Mouse (Mus musculus) neural tube, embryonic 14.5 days (tissue): ENCODE measurements around the gene Rac3. TPM values are rescaled to one million over a fixed set of nuclear protein-coding genes. Genes with fewer than 3 reads are reported as not detected.

Experiments used
- ATAC-seq: fragments of 200-750 bp; cut with Nextera tagmentation; 2 replicates; pipeline ENCODE4 v1.8.0; 2017; ENCODE audit warnings: low read depth, mild to moderate bottlenecking, moderate TSS enrichment, moderate library complexity
- H3K27ac ChIP-seq: fragments of 300-500 bp; sonication (generic); 2 replicates; pipeline ENCODE4 v1.5.1; 2014; ENCODE audit warnings: low read depth, mild to moderate bottlenecking, control low read depth, low read length, moderate library complexity, mixed read lengths
- H3K27me3 ChIP-seq: fragments of 300-500 bp; sonication (generic); 2 replicates; pipeline ENCODE4 v1.6.1; 2014; ENCODE audit warnings: low read length; ENCODE audit not compliant: control insufficient read depth, insufficient read depth
- H3K36me3 ChIP-seq: fragments of 300-500 bp; sonication (generic); 2 replicates; pipeline ENCODE4 v1.6.1; 2014; ENCODE audit warnings: low read length, mixed read lengths; ENCODE audit not compliant: control insufficient read depth, insufficient read depth
- H3K4me1 ChIP-seq: fragments of 300-500 bp; sonication (generic); 2 replicates; pipeline ENCODE4 v1.6.1; 2014; ENCODE audit warnings: low read length; ENCODE audit not compliant: control insufficient read depth, insufficient read depth
- H3K4me2 ChIP-seq: fragments of 300-500 bp; sonication (generic); 2 replicates; pipeline ENCODE4 v1.6.1; 2014; ENCODE audit warnings: mild to moderate bottlenecking, low read depth, low read length, control low read depth
- H3K4me3 ChIP-seq: fragments of 300-500 bp; sonication (generic); 2 replicates; pipeline ENCODE4 v1.5.1; 2014; ENCODE audit warnings: low read depth, low read length, control low read depth, mixed read lengths
- H3K9ac ChIP-seq: fragments of 300-500 bp; sonication (generic); replicated peaks from 2 replicates; pipeline ENCODE4 v1.6.1; 2014; ENCODE audit warnings: low read depth, mild to moderate bottlenecking, control low read depth, low read length, mixed read lengths
- H3K9me3 ChIP-seq: fragments of 300-500 bp; sonication (generic); 2 replicates; pipeline ENCODE4 v1.6.1; 2016; ENCODE audit warnings: low read length; ENCODE audit not compliant: control insufficient read depth
- WGBS: fragments of 180-500 bp; shearing (Covaris S2); extraction: QIAGEN DNeasy Blood & Tissue Kit; methylation state at CpG from one replicate; pipeline ENCODE4 v1.1.7; 2014; 5-methylcytosine and 5-hydroxymethylcytosine counted together
- polyA plus RNA-seq: library from polyadenylated mRNA; unstranded; fragments of >200 nt; fragmentation: Nextera tagmentation; extraction: Ambion mirVana; gene quantifications from 2 replicates; pipeline ENCODE4 v1.2.1, GENCODE M21; 2014

The Rac3 gene
- polyA plus RNA-seq, 1 experiment from 2014 or later, result 135 TPM

DNA sequence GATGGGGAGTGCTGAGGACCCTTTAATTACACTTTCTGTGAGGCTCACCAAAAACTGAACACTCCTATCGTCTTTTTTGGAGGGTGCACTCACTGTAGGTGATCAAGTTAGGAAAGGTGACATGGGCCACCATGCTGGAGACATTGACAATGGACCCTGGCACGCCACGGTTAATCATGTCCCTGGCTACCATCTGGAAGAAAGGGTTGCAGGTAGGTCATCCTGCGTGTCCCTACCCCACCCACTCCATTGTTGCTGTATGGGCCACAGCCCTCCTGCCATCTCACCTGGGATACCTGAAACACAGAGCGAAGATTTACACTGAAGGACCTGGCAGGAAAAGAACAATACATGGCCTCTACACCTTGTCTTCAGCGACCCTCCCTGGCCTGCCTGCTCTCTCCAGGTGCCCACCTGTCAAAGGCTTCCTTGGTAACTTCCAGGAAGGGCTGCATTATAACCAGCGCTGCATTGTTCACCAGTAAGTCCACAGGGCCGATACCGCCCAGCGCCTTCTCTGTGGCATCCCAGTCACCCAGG lies 9.1 kb downstream of the Rac3 start:
- no peak for ATAC-seq
- H3K27me3 ChIP-seq, result no peaks in the 10 kb centered on the region
- WGBS, result 87% methylated on average over 10 of the region's 10 CpGs

DNA sequence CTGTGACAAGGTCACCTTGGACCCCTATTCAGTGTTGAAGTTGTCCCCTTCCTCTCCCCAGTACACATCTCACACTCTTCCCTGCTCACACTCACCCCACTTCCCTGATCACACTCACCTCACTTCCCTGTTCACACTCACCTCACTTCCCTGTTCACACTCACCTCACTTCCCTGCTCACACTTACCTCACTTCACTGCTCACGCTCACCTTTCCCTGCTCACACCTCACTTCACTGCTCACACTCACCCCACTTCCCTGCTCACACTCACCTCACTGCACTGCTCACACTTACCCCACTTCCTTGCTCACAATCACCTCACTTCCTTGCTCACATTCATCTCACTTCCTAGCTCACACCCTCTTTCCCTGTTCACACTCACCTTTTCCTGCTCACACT lies 10.1 kb downstream of the Rac3 start:
- Histone ChIP-seq H3K9ac (no peak overlapping the region), H3K9me3 (no peaks in the 10 kb centered on the region), H3K27ac (no peak overlapping the region), H3K36me3 (no peaks in the 10 kb centered on the region), H3K27me3 (no peaks in the 10 kb centered on the region), H3K4me3 (no peak overlapping the region), H3K4me1 (no peaks in the 10 kb centered on the region), H3K4me2 (no peak overlapping the region)
- ATAC-seq, result no peak
- WGBS, result 94% methylated on average over 1 of the region's 1 CpGs

More for the DNA sequence above, 9.1 kb downstream of the Rac3 start:
- no peaks in the 10 kb centered on the region for H3K4me1 ChIP-seq
- H3K9me3 ChIP-seq, result no peaks in the 10 kb centered on the region
- no peak overlapping the region for H3K4me2 ChIP-seq
- H3K4me3 ChIP-seq, result no peak overlapping the region
- H3K27ac ChIP-seq, result no peak overlapping the region
- no peaks in the 10 kb centered on the region for H3K36me3 ChIP-seq
- H3K9ac ChIP-seq, result no peak overlapping the region

DNA sequence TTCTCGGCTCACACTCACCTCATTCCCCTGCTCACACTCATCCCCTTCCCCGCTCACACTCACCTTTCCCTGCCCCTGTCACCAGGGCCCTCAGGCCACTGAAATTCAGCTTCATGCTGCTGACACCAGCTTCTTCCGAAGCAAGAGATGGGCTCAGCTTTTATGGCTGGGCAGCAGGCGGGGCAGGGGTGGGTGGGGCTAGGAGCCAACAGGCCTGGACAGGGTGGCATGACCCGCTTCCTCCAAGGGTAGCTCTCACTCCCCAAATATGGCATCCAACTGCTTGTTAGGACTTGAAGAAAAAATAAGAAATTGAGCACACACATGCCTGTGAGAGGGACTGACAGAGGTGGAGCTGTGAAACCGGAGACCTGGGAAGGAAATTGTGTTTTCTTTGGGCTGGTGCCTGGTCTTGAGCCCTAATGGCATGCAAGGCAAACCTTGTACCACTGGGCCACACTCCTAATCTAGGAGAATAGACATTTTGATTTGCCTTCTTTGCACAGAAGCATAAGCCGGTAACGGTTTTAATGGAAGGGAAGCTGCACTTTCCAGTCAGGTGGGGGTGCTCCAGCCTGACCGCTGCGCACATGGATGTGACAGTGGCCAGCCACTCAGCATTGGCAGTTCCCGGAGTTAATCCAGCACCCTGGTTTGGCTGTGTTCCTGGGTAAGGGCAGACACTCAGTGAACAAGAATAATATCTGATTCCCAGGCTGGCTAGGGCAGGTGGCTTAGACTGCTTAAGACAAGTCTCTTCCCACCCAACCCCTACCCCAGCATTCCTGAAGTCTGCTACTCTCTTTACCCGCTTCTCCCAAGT lies 10.8 kb downstream of the Rac3 start, which contains the start of gene Cbr2:
Cbr2 (minus strand) TSS at position 257 of the 823 bp plus-strand sequence.
- Histone ChIP-seq H3K4me2 (no peak within 1 kb of the TSS), H3K27ac (no peak within 1 kb of the TSS), H3K9ac (no peak within 1 kb of the TSS), H3K4me1 (no peaks in the 10 kb centered on the region), H3K4me3 (no peak within 1 kb of the TSS), H3K9me3 (no peaks in the 10 kb centered on the region), H3K27me3 (no peaks in the 10 kb centered on the region), H3K36me3 (no peaks in the 10 kb centered on the region)
- WGBS, result 78% methylated on average over 12 of the region's 12 CpGs
- no peak for ATAC-seq

DNA sequence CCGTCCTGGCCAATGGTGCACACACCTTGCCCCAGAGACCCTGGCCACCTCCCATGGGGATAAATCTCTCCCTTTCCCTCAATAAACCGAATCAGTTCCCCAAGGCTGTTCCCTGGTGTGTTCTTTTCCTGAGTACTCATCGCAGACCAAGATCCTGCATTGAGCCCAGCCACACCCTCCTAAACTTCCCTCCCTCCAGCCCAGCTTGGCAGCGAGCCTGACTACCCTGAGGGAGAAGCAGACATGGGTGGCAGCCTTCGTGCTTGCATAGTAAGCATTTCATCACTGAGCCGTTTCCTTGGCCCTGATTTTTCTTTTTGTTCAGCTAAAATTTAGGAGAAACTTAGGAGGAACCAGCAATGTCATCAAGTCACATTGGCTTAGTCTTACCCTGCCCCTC lies 12.3 kb downstream of the Rac3 start:
- Histone ChIP-seq H3K4me1 (no peaks in the 10 kb centered on the region), H3K27ac (no peak overlapping the region), H3K4me3 (no peak overlapping the region), H3K4me2 (no peak overlapping the region), H3K27me3 (no peaks in the 10 kb centered on the region), H3K9me3 (no peaks in the 10 kb centered on the region), H3K9ac (no peak overlapping the region), H3K36me3 (no peaks in the 10 kb centered on the region)
- ATAC-seq, result no peak
- WGBS, result 64% methylated on average over 6 of the region's 6 CpGs

DNA sequence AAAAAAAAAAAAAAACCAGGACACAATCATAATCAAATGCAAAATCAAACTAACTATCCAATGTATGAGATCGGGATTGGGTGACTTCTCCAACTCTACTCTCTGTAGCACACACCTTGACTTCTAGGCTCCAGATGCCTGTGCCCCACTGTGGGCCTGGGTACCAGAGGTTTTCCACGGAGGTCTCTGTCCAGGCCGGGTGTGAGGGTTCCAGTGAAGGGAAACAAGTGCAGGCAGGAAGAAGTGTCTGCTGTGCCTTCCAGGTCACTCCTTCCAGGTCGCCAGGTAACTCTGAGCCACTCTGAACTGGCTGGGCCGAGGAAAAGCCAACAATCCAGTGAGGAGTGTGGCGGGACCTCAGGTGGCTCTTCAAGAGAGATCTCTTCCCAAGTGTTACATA lies 15.2 kb downstream of the Rac3 start:
- H3K9me3 ChIP-seq, result no peaks in the 10 kb centered on the region
- H3K9ac ChIP-seq, result no peak overlapping the region
- no peak overlapping the region for H3K4me2 ChIP-seq
- no peaks in the 10 kb centered on the region for H3K27me3 ChIP-seq
- H3K4me1 ChIP-seq, result no peaks in the 10 kb centered on the region
- H3K4me3 ChIP-seq, result no peak overlapping the region
- no peak for ATAC-seq
- WGBS, result 76% methylated on average over 6 of the region's 6 CpGs
- H3K27ac ChIP-seq, result no peak overlapping the region
- H3K36me3 ChIP-seq, result no peaks in the 10 kb centered on the region

DNA sequence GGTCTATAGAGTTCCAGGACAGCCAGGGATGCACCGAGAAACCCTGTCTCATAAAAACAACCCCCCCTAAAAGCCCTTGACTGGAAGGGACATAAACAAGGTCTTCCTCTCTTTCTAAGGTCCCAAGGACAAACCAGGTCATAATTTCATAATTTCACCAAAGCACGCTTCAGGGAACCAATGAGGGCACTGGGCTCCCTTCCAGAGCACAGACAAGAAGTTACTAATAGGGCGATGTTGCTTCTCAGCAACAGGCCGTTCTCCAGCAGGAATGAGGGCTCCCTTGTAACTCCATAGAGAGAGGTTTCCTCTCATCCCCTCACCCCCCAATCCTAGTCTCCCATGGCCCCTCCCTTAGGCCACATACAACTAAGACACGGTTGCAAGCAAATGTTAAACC lies 19.7 kb downstream of the Rac3 start:
- no peak overlapping the region for H3K4me3 ChIP-seq
- no peak for ATAC-seq
- H3K36me3 ChIP-seq, result no peaks in the 10 kb centered on the region
- no peak overlapping the region for H3K27ac ChIP-seq
- 95% methylated on average over 5 of the region's 5 CpGs for WGBS
- H3K9me3 ChIP-seq, result no peaks in the 10 kb centered on the region
- H3K9ac ChIP-seq, result no peak overlapping the region
- H3K27me3 ChIP-seq, result no peaks in the 10 kb centered on the region
- no peaks in the 10 kb centered on the region for H3K4me1 ChIP-seq
- H3K4me2 ChIP-seq, result no peak overlapping the region

DNA sequence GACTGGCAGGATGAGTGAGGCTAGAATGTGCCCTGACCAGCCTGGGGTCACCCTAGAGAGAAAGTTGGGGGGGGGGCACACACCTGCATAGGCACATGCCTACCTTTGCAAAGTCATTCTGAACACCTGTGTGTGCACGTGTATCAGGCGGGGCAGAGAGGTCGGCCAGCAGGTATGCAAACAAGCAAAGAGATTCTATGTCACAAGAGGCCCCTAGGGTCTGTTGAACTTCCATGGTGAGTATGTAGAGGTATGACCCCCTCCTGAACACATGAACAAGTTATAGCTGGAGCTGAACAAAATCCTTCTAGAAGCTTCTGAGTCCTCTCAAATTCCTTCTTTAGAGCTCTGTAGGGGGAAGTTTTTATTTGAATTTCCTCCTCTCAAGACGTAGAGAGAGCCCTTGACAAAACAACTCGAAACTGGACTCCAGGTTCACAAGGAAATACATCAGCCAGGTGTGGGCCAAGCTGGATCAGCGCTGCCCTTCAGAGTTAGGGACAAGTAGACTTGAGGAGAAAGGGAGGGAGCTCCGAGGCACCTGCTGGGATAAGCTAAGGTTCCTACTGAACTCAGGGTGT lies 22.9 kb downstream of the Rac3 start:
- Histone ChIP-seq H3K36me3 (no peaks in the 10 kb centered on the region), H3K4me1 (no peaks in the 10 kb centered on the region)
- WGBS, result 78% methylated on average over 7 of the region's 7 CpGs

DNA sequence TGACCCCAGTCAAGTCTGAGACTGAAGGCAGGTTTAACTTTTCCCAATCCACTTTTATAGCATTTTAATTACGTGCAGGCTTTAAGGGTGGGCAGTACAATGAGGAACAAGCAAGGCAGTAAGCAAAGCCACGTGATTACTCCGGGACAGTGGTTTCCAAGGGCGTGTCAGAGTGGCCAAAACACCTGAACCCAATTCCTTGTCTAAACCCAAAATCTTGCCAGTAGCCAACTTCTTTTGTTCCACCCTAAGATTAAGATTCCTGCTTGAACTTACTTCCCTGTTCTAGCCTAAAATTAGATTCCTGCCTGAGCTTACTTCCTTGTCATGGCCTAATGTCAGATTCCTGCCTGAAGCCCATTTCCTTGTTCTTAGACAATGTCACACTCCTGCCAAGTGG lies 26.7 kb downstream of the Rac3 start:
- no peaks in the 10 kb centered on the region for H3K36me3 ChIP-seq
- no peak for ATAC-seq
- no peaks in the 10 kb centered on the region for H3K9me3 ChIP-seq
- no peaks in the 10 kb centered on the region for H3K4me1 ChIP-seq
- no peaks in the 10 kb centered on the region for H3K27me3 ChIP-seq
- no peak overlapping the region for H3K9ac ChIP-seq
- no peak overlapping the region for H3K4me2 ChIP-seq
- H3K4me3 ChIP-seq, result no peak overlapping the region
- WGBS, result 71% methylated on average over 4 of the region's 4 CpGs
- H3K27ac ChIP-seq, result no peak overlapping the region

More for the DNA sequence above, 22.9 kb downstream of the Rac3 start:
- Histone ChIP-seq H3K27me3 (no peaks in the 10 kb centered on the region), H3K9ac (no peak overlapping the region), H3K9me3 (no peaks in the 10 kb centered on the region), H3K4me2 (no peak overlapping the region), H3K4me3 (no peak overlapping the region), H3K27ac (no peak overlapping the region)
- ATAC-seq, result no peak

DNA sequence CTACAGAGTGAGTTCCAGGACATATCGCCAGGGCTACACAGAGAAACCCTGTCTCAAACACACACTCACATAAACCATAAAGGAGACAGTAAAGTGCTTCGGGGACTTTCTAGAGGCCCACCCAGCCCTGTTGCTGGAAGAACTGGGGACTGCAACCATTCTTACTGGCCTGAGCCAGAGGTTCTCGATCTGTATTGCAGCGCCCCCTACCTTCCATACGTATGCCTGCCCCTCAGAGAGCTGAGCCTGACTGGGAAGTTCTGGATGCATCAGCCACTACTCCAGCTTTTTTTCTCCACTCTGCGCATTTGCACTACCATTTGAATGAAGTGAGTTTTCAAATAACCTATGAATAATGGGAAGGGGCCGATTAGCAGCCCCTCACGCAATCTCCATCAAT lies 28.2 kb downstream of the Rac3 start:
- Histone ChIP-seq H3K9me3 (no peaks in the 10 kb centered on the region), H3K9ac (no peak overlapping the region), H3K27me3 (no peaks in the 10 kb centered on the region), H3K4me3 (no peak overlapping the region), H3K4me1 (no peaks in the 10 kb centered on the region), H3K36me3 (no peaks in the 10 kb centered on the region), H3K27ac (no peak overlapping the region), H3K4me2 (no peak overlapping the region)
- no peak for ATAC-seq
- WGBS, result 60% methylated on average over 8 of the region's 8 CpGs
